Mouse (Mus musculus): ENCODE measurements around the gene Asb18.

Gene Asb18

GRCm38 (mm10) chr1:89932616-89933015 lies 81.8 kb downstream of the Asb18 start:
- no peak for DNase-seq (ENCODE audit: low read depth)

DNA sequence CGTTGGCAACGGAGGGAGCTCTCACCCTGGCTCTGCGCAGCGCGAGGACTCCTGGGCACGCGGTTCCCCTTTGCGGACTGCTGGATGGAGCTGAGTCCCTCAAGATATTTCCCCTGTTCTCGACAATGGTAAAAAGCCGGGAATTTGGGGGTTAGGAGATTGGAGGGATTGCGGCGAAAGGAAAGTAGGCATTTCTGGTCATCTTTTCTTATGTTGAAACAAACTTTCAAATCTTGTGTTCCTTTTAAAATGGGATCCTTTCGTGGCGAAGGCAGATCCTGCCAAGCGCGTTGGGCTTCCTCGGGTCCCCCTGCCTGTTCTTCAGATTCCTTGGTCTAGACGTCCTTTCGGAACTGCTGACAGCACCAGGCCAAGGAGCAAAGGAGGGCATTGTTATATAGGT lies 82.4 kb downstream of the Asb18 start:
- no peak for DNase-seq (ENCODE audit: low read depth)

DNA sequence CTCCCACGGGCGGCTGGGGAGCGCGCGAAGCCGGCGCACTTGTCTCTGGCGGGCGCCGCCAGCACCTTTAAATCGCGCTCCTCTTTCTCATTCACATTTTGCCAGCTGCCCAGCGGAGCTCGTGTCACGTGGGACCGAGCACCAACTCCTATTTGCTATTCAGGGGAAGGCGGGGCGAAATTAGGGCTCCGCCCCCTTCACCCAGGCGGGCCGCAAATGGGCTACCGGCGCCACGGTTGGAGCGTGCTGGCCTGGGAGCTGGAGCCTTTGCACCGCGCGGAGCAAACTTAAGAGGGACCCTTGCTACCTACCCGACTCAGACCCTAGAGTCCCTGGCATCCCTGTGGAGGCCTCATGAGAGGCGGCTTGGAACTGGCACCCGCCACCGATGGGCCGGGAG lies 83.3 kb downstream of the Asb18 start, which contains the start of gene Gbx2:
TSS of gene Gbx2 (minus strand) at position 60 of the 400 bp plus-strand sequence.
- DNase-seq (ENCODE audit: low read depth) = no peak

DNA sequence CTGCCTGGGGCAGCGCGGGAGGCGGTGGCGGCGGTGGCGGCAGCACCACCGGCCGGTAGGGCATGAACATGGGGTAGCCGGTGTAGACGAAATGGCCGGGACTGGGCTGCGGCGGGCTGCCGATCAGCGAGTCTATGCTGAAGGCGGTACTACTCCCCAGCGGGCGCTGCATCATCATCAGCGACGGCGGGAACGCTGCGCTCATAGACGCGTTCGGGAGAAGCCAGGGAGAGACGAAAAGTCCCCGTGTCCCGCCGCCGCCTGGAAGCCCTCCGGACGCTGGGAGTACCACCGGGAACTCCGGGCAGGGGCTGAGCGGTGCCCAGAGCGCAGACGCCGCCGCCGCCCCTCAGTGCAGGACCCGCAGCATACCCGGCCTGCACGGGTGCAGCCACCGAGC lies 83.9 kb downstream of the Asb18 start:
- DNase-seq (ENCODE audit: low read depth) = no peak

DNA sequence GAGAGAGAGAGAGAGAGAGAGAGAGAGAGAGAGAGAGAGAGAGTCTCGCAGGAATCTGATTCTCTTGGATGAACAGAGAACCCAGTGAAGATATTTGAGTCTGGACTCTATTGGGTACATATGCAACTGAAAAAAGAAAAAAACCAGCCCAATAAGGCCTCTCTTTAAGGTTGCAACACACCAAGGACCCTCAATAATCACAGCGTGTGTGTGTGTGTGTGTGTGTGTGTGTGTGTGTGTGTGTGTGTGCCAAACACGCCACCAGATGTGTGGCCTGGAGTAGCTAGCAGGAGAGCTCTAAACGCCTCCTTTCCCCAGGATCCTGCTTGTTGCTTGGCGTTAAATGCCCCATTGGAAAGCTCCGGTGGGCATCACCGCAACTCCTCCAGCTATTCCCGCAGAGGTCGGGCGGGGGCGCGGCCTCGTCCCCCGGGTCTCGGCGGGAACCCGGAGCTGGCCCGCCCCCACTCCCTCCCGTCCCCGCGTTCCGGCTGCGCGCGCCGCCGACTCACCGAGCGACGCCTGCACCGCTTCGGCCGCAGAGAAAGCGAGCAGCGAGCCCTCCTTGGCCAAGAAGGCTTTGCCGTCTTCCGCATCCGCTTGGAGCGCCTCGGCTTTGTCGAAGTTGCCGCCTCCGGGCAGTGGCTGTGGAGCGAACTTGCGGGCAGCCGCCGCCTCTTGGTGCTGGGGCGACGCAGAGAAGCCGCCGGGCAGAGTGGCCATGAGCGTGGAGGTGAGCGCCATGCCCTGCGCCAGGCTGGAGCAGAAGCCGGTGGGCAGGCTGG lies 84.6 kb downstream of the Asb18 start:
- no peak for DNase-seq (ENCODE audit: low read depth)

DNA sequence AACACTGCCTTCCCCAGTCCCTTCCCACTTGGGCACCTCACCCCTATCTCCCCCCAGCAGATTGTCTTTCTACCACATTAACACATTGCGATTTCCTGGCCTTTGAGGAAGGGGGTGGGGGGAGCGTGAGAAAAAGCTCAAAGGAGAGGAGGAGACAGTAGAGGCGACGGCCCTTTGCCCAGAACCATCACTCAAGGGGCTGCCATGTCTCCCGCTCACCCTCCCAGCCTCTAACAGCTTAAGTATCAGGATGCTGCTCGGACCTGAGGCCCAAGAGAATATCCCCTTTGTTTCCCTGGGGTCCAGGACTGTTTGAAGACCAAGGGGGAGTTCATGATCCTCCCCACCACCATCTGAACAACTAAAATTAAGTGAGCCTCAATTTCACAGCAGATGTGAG lies 85.3 kb downstream of the Asb18 start:
- no peak for DNase-seq (ENCODE audit: low read depth)

DNA sequence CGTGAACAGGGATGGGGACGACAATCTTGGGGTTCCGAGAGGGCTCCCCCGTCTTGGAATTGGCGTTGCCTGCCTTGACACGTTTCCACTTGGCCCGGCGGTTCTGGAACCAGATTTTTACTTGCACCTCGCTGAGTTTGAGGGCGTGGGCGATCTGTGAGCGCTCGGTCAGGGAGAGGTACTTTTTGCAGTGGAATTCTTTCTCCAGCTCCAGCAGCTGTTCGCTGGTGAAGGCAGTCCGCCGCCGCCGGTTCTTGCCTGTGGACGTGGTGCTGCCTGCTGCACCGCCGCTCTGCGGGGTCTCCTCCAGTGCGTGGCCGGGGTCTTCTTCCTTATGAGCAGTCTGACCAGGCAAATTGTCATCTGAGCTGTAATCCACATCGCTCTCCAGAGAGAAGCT lies 85.8 kb downstream of the Asb18 start:
- DNase-seq (ENCODE audit: low read depth) = no peak

GRCm38 (mm10) chr1:89927061-89927661 lies 87.3 kb downstream of the Asb18 start:
- DNase-seq (ENCODE audit: low read depth) = no peak

DNA sequence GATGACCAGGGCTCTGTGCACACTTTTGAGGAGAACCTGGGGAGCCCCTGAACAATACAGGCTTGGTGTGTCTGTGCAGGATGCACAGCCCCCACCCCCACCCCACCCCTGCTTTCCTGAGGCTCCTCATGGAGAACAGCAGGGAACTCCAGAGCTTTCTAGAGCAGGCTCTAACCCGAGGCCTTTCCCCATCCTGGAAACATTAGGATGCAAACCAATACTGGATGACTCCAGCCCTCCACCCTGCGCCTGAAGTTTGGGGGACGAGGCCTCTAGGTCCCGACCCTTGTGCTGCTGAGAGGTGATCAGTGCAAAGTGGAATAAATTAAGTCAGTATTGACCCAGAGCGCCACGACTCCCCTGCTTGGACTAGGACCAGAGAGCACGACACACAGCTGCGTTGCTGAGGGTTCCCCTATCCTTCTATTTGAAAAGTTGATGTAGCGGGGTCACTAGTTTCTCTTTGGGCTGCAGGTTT lies 87.8 kb downstream of the Asb18 start:
- no peak for DNase-seq (ENCODE audit: low read depth)

DNA sequence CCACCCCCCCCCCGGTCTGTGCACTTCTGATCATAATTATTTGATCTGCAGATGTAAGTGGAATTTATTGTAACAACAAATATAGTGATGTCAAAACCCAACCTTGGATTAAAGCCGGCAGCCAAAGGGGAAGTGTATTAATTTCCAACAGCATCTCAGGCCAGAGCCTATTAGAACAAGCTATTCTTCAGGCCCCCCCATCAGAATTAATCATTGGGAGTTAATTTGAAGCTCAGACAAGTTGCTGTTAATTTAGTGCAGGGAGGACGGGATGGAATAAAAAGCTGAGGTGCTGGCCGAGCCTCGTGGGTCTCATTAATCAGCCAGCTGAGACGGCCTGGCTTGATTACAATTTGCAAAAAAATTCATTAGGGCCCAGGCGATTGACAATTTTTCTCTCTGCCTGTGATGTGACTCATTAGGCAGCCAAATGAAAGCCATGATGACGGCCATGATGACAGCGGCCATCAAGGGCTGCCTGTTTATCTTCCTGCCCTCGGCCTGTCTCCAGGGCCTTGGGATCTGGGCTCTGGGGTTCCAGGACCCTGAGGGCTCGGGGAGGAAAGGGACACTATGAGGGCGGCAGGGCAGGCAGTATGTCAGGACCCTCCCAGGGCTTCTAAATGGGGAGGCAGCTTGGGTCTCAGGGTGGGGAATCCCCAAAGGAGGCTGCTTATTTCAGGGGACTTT lies 88.8 kb downstream of the Asb18 start:
- DNase-seq (ENCODE audit: low read depth) = no peak

- DNase-seq (ENCODE audit: low read depth) = no peak
Measured at GRCm38 (mm10) chr1:89923642-89924020, 90.8 kb downstream of the Asb18 start.

DNA sequence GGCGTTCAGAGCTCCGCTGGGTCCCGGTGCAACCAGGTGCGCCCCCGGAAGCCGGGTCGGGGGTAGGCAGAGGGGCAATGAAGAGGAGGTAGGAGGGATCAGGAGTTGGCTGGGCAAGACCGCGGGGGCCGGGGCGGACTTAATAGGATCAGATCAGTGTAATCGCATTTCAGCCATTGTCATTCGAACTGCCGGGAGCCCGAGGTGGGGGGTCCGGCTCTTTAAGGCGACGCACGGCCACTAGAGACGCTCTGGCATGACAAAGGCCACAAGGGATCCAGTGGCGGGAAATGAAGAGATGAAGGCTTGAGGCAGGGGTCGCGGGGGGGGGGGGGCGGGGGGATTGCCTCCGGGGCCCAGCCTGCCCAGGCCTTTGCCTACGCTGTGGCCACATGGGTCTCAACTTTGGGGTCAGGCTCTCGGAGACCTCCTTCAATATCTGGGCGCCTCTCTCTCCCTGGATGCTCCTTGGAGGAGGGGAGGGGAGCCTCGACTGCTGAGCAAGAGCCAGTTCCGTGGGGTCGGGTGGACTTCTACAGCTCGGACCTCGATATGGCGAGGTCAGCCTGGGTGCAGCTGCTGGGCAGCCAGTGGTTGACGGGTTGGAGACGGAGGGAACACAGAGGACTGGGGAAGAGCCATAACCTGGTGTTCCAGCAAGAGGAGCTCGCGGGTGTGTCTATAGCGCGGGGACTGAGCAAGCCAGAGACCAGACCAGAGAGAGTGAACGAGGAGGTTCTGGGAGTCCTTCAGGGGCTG lies 91.4 kb downstream of the Asb18 start:
- DNase-seq (ENCODE audit: low read depth) = no peak

GRCm38 (mm10) chr1:89922282-89922681 lies 92.2 kb downstream of the Asb18 start:
- no peak for DNase-seq (ENCODE audit: low read depth)

DNA sequence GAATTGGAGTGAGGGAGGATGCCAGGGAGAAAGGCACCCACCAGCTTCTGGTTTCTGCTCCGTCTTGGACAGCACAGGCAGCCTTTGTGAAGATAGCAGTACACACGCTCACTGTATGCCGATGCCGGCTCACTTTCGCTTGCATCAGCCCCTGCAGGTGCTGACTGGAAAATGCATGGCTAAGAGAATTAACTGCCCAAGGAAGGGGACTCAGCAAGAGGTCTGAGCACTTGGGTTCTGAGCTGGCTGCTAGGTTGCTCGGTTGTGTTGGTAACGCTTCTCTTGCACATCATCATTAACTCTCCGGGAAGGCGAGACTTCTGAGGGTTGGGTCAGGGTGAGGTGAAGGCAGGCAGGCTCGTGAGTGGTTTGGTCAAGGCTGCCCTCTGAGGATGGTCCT lies 92.7 kb downstream of the Asb18 start:
- no peak for DNase-seq (ENCODE audit: low read depth)

DNA sequence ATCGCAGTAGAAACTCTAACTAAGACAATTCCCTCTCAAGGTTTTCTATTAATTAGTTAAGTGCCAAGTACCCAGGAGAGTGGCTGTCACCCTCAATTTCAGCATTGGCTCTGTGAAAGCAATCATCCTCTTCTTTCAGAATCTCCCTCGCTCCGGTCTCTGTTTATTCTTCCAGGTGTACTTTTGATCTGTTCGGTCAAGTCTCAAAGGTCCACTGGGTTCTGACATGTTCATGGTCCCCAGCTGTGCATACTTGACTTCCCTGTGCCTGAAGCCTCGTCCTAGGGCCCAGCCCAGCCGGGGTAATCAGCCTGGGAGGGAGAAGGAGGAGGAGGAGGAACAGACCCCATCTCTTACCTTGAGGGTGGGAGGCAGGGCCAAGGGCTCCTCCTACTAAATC lies 95.3 kb downstream of the Asb18 start:
- no peak for DNase-seq (ENCODE audit: low read depth)

DNA sequence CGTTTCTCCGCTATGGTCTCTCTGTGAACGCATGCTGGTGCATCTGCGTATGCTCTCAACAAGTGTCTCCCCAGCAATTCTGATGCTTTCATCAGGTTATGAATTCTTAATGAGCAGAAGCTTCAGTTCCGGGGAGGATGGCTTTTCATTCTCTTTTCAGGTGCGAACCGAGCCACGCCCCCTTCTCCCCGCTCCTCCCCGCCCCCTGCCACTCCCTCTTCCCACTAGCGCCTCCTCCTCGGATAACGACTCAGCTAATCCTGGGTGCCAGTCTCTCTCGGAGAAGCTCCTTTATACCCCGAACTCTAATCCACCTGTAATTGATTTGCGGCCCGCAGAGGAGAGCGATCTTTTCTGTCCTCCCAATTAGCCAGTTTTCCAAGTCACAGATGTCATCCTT lies 96.4 kb downstream of the Asb18 start:
- DNase-seq (ENCODE audit: low read depth) = no peak

GRCm38 (mm10) chr1:89913611-89914010 lies 100.9 kb downstream of the Asb18 start:
- no peak for DNase-seq (ENCODE audit: low read depth)

DNA sequence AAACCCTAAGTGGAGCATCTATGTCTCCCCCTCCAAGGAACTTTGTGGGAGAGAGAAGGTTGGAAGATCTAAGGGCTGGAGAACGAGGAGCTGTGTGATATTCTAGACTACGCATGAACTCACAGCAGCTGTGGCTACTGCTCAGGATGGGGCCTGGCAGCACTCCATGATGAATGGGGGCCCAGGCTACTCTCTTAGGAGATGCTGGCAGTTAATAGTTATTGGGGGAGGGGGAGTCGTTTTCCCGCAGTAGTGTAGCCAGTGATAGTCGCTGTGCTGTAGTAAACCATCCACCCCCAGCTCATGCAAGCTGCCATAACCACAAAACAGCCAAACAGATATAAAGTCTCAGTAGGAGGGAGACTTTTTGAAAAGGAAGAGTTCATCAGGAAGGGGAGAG lies 102.1 kb downstream of the Asb18 start:
- no peak for DNase-seq (ENCODE audit: low read depth)

DNA sequence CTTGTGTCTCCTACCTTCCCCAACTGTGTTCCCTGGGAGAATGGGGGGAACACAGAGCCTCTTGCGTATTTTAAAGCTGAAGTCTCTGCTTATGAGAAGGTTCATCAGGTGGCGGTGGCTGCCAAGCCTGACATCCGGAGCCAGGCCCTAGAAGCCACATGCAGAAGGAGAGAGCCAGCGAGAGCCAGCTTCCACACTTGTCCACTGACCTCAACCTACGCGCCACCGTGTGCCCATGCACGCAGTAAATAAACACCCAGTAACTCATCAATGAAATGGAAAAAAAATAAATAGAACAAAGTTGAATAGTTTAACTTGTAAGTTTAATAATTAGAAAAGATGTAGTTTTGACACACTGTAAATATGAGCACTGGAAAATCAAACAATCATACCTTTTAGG lies 104.7 kb downstream of the Asb18 start:
- no peak for DNase-seq (ENCODE audit: low read depth)

- no peak for DNase-seq (ENCODE audit: low read depth)
Measured at GRCm38 (mm10) chr1:89902641-89903040, 111.8 kb downstream of the Asb18 start.

DNA sequence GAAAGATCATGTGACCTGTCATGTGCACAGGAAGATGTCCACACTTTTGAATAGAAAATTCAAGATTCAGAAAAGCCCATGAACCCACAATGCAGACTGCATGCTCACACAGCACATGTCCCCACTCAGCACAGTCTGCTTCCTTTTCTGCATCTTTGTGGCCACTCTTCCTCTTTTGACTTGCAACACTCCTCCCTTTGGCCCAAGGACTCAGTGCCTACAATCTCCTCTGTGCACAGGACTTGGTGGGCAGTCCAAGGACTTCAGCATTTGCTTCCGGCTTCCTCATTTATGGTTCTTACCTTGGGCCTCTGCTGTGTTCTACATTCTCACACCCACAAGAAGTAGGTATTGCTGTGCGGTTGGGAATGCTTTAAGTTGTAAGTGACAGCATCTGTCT lies 112.2 kb downstream of the Asb18 start:
- DNase-seq (ENCODE audit: low read depth) = peak; percentile 32

- DNase-seq (ENCODE audit: low read depth) = no peak
Measured at GRCm38 (mm10) chr1:89901381-89901780, 113.1 kb downstream of the Asb18 start.

Data from c-Kit-positive CD71-negative TER-119-negative erythroid progenitor cells, embryonic 14.5 days (primary cell).